Mouse (Mus musculus): Measurements from ENCODE around the gene Tox3. TPM values are rescaled to one million over a fixed set of nuclear protein-coding genes. Genes with fewer than 3 reads are reported as not detected.

Gene Tox3
- polyA plus RNA-seq, 1 experiment from 2014 or later = 0.06 TPM

GRCm38 (mm10) chr8:90346138-90346879 is 1.8 kb downstream of the Tox3 start:
- Histone ChIP-seq H3K27me3 (ENCODE audit: insufficient read depth, low read length) (peaks cover 25% of the 10 kb centered on the region), H3K36me3 (replicated peaks; ENCODE audit: insufficient read depth, low read length) (no peaks in the 10 kb centered on the region), H3K4me1 (ENCODE audit: insufficient read depth) (0 out of 2 replicates have a peak, but pooled peaks cover 3% of the 10 kb centered on the region), H3K27ac (ENCODE audit: low read depth) (no peak overlapping the region), H3K9me3 (ENCODE audit: low read length) (no peaks in the 10 kb centered on the region), H3K9ac (replicated peaks) (no peak overlapping the region), H3K4me2 (ENCODE audit: low read depth, low read length) (no peak overlapping the region), H3K4me3 (ENCODE audit: low read depth, low read length) (no peak overlapping the region)
- DNase-seq (no peak), ATAC-seq (no peak)
- 47% methylated on average over 13 of the region's 13 CpGs for WGBS (ENCODE audit: insufficient replicate concordance)
- TF ChIP-seq EP300 (IDR thresholded peaks at IDR 0.05; ENCODE audit: low read depth) = no peak
- no peak for TF ChIP-seq CTCF (IDR thresholded peaks at IDR 0.05; ENCODE audit: low read depth)

- Histone ChIP-seq H3K4me2 (ENCODE audit: low read depth, low read length) (no peak overlapping the region), H3K27ac (ENCODE audit: low read depth) (no peak overlapping the region), H3K4me3 (ENCODE audit: low read depth, low read length) (no peak overlapping the region), H3K36me3 (replicated peaks; ENCODE audit: insufficient read depth, low read length) (no peaks in the 10 kb centered on the region), H3K9me3 (ENCODE audit: low read length) (no peaks in the 10 kb centered on the region), H3K27me3 (ENCODE audit: insufficient read depth, low read length) (no peaks in the 10 kb centered on the region), H3K9ac (replicated peaks) (no peak overlapping the region), H3K4me1 (ENCODE audit: insufficient read depth) (no peaks in the 10 kb centered on the region)
- no peak for TF ChIP-seq EP300 (IDR thresholded peaks at IDR 0.05; ENCODE audit: low read depth)
- 77% methylated on average over 7 of the region's 7 CpGs for WGBS (ENCODE audit: insufficient replicate concordance)
- ATAC-seq (no peak), DNase-seq (no peak)
Measured at GRCm38 (mm10) chr8:90330377-90331285, 17.5 kb downstream of the Tox3 start.

GRCm38 (mm10) chr8:90323824-90324223 is 24.3 kb downstream of the Tox3 start:
- no peaks in the 10 kb centered on the region for H3K27me3 ChIP-seq (ENCODE audit: insufficient read depth, low read length)
- H3K9ac ChIP-seq (replicated peaks) = no peak overlapping the region
- WGBS (ENCODE audit: insufficient replicate concordance) = 32% methylated on average over 4 of the region's 4 CpGs

GRCm38 (mm10) chr8:90322701-90323439 is 25.3 kb downstream of the Tox3 start:
- no peak for ATAC-seq
- DNase-seq = no peak
- TF ChIP-seq CTCF (IDR thresholded peaks at IDR 0.05; ENCODE audit: low read depth) (no peak), EP300 (IDR thresholded peaks at IDR 0.05; ENCODE audit: low read depth) (no peak)
- no peak overlapping the region for H3K27ac ChIP-seq (ENCODE audit: low read depth)
- no peak overlapping the region for H3K9ac ChIP-seq (replicated peaks)
- no peaks in the 10 kb centered on the region for H3K36me3 ChIP-seq (replicated peaks; ENCODE audit: insufficient read depth, low read length)
- H3K27me3 ChIP-seq (ENCODE audit: insufficient read depth, low read length) = no peaks in the 10 kb centered on the region
- WGBS (ENCODE audit: insufficient replicate concordance) = 75% methylated on average over 8 of the region's 8 CpGs
- no peak overlapping the region for H3K4me2 ChIP-seq (ENCODE audit: low read depth, low read length)
- H3K4me1 ChIP-seq (ENCODE audit: insufficient read depth) = no peaks in the 10 kb centered on the region
- no peak overlapping the region for H3K4me3 ChIP-seq (ENCODE audit: low read depth, low read length)
- no peaks in the 10 kb centered on the region for H3K9me3 ChIP-seq (ENCODE audit: low read length)

More at GRCm38 (mm10) chr8:90323824-90324223, 24.3 kb downstream of the Tox3 start:
- Histone ChIP-seq H3K36me3 (replicated peaks; ENCODE audit: insufficient read depth, low read length) (no peaks in the 10 kb centered on the region), H3K4me2 (ENCODE audit: low read depth, low read length) (no peak overlapping the region), H3K4me1 (ENCODE audit: insufficient read depth) (no peaks in the 10 kb centered on the region), H3K9me3 (ENCODE audit: low read length) (no peaks in the 10 kb centered on the region), H3K27ac (ENCODE audit: low read depth) (no peak overlapping the region), H3K4me3 (ENCODE audit: low read depth, low read length) (no peak overlapping the region)
- TF ChIP-seq EP300 (IDR thresholded peaks at IDR 0.05; ENCODE audit: low read depth) = no peak
- no peak for TF ChIP-seq CTCF (IDR thresholded peaks at IDR 0.05; ENCODE audit: low read depth)
- DNase-seq (no peak), ATAC-seq (no peak)

- 78% methylated on average over 1 of the region's 1 CpGs for WGBS (ENCODE audit: insufficient replicate concordance)
- DNase-seq = no peak
- Histone ChIP-seq H3K36me3 (replicated peaks; ENCODE audit: insufficient read depth, low read length) (no peaks in the 10 kb centered on the region), H3K4me3 (ENCODE audit: low read depth, low read length) (no peak overlapping the region), H3K27me3 (ENCODE audit: insufficient read depth, low read length) (no peaks in the 10 kb centered on the region), H3K4me2 (ENCODE audit: low read depth, low read length) (no peak overlapping the region), H3K27ac (ENCODE audit: low read depth) (no peak overlapping the region), H3K9ac (replicated peaks) (no peak overlapping the region), H3K4me1 (ENCODE audit: insufficient read depth) (no peaks in the 10 kb centered on the region), H3K9me3 (ENCODE audit: low read length) (no peaks in the 10 kb centered on the region)
- TF ChIP-seq EP300 (IDR thresholded peaks at IDR 0.05; ENCODE audit: low read depth) = no peak
- TF ChIP-seq CTCF (IDR thresholded peaks at IDR 0.05; ENCODE audit: low read depth) = no peak
- ATAC-seq = no peak
Measured at GRCm38 (mm10) chr8:90321255-90321654, 26.9 kb downstream of the Tox3 start.

GRCm38 (mm10) chr8:90314312-90314711 is 33.8 kb downstream of the Tox3 start:
- no peak overlapping the region for H3K9ac ChIP-seq (replicated peaks)
- no peaks in the 10 kb centered on the region for H3K27me3 ChIP-seq (ENCODE audit: insufficient read depth, low read length)
- H3K9me3 ChIP-seq (ENCODE audit: low read length) = no peaks in the 10 kb centered on the region
- H3K4me3 ChIP-seq (ENCODE audit: low read depth, low read length) = no peak overlapping the region
- H3K4me1 ChIP-seq (ENCODE audit: insufficient read depth) = no peaks in the 10 kb centered on the region
- 78% methylated on average over 7 of the region's 7 CpGs for whole genome bisulfite sequencing (ENCODE audit: insufficient replicate concordance)
- TF ChIP-seq EP300 (IDR thresholded peaks at IDR 0.05; ENCODE audit: low read depth) = no peak
- TF ChIP-seq CTCF (IDR thresholded peaks at IDR 0.05; ENCODE audit: low read depth) = no peak
- H3K36me3 ChIP-seq (replicated peaks; ENCODE audit: insufficient read depth, low read length) = no peaks in the 10 kb centered on the region
- H3K27ac ChIP-seq (ENCODE audit: low read depth) = no peak overlapping the region
- no peak overlapping the region for H3K4me2 ChIP-seq (ENCODE audit: low read depth, low read length)
- no peak for ATAC-seq
- no peak for DNase-seq
